Mouse (Mus musculus): ENCODE measurements around the gene Epha4. TPM values are rescaled to one million over a fixed set of nuclear protein-coding genes. Genes with fewer than 3 reads are reported as not detected.

Epha4 gene
- polyA plus RNA-seq, 1 experiment from 2014 or later, result 44.3 TPM

GRCm38 (mm10) chr1:77521640-77522539 lies 7.0 kb upstream of the Epha4 start:
- H3K27me3 ChIP-seq (ENCODE audit: low read depth, poor library complexity, severe bottlenecking), result peaks cover 17% of the 10 kb centered on the region
- peak overlapping the region; percentile 54 for H3K27ac ChIP-seq
- peaks cover 21% of the 10 kb centered on the region for H3K4me1 ChIP-seq
- H3K4me3 ChIP-seq, result peak overlapping the region; percentile 21
- no peak for DNase-seq (ENCODE audit: low spot score)
- H3K9me3 ChIP-seq (replicated peaks), result no peaks in the 10 kb centered on the region
- H3K36me3 ChIP-seq, result no peaks in the 10 kb centered on the region
- 32% methylated on average over 16 of the region's 17 CpGs for WGBS

- peaks cover 36% of the 10 kb centered on the region for H3K4me1 ChIP-seq
- WGBS, result 87% methylated on average over 3 of the region's 3 CpGs
- H3K9me3 ChIP-seq (replicated peaks), result no peaks in the 10 kb centered on the region
- H3K27ac ChIP-seq, result no peak overlapping the region
- H3K27me3 ChIP-seq (ENCODE audit: low read depth, poor library complexity, severe bottlenecking), result peaks cover 17% of the 10 kb centered on the region
- no peaks in the 10 kb centered on the region for H3K36me3 ChIP-seq
- no peak for DNase-seq (ENCODE audit: low spot score)
- no peak overlapping the region for H3K4me3 ChIP-seq
Observed at GRCm38 (mm10) chr1:77518715-77519114, 3.8 kb upstream of the Epha4 start.

DNA sequence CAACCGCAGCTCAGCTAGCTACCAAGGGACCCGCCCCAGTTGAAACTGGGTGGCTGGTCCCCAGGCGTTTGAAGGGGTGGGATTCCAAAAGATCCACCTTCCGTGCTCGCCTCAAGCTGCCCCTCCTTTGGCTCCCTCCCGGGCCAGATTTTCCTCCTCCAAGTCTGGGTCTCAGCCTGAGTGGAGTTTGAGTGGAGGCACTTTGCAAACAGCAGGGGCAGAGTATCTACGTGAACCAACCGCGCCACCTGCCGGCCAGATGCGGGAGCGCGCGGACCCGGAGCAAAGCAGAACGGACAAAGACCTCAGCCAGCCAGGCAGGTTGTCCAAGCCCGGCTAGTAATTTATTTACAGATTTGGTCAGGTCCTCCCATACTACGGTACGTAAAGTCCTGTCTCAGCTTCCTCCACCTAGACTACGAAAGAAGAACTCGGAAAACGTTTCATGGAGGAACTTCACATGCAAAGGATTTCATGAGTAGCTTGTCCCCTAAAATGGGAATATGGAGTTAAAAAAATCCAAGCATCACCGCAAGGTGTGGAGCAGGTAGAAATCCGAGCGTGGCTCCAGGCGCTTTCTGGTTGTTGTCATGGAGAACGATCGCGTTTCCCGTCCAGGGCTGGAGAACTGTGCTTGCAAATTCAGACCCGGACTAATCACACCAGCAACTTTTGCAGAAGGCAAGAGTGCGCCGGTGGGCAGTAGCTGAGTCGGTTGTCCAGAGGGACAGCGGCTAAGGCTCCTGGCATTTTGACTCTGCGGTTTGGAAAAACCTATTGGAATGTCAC lies 1.5 kb upstream of the Epha4 start:
- Histone ChIP-seq H3K4me1 (peaks cover 43% of the 10 kb centered on the region), H3K4me3 (peak overlapping the region; percentile 81), H3K9me3 (replicated peaks) (no peaks in the 10 kb centered on the region), H3K36me3 (no peaks in the 10 kb centered on the region), H3K27ac (peak overlapping the region; percentile 91), H3K27me3 (ENCODE audit: low read depth, poor library complexity, severe bottlenecking) (peaks cover 17% of the 10 kb centered on the region)
- WGBS, result 2% methylated on average over 36 of the region's 36 CpGs
- peak; percentile 97 for DNase-seq (ENCODE audit: low spot score)

DNA sequence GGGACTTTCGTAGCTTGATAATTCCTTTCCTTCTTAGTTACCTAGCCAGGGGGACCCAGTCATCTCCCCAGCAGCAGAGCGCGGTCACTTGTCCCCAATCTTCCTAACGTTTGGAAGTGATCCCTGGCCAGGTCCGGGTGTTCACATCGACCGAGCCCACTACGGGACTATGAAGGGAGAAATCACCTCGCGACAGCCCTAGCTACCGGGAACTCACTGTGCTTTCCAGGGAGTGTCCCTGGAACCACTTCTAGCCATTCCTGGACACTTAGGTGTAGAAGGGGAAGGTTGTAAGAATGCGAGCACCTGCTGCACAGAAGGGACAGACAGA lies 728 bp upstream of the Epha4 start:
- no peak for DNase-seq (ENCODE audit: low spot score)
- under 1% methylated on average over 12 of the region's 12 CpGs for WGBS
- Histone ChIP-seq H3K4me1 (peaks cover 45% of the 10 kb centered on the region), H3K9me3 (replicated peaks) (no peaks in the 10 kb centered on the region), H3K4me3 (peak overlapping the region; percentile 81), H3K36me3 (peaks cover 5% of the 10 kb centered on the region), H3K27me3 (ENCODE audit: low read depth, poor library complexity, severe bottlenecking) (peaks cover 17% of the 10 kb centered on the region), H3K27ac (peak overlapping the region; percentile 91)

- under 1% methylated on average over 45 of the region's 45 CpGs for WGBS
- peak; percentile 78 for DNase-seq (ENCODE audit: low spot score)
- H3K27me3 ChIP-seq (ENCODE audit: low read depth, poor library complexity, severe bottlenecking), result peaks cover 17% of the 10 kb centered on the region
- peaks cover 48% of the 10 kb centered on the region for H3K4me1 ChIP-seq
- peak overlapping the region; percentile 91 for H3K27ac ChIP-seq
- no peaks in the 10 kb centered on the region for H3K9me3 ChIP-seq (replicated peaks)
- H3K4me3 ChIP-seq, result peak overlapping the region; percentile 81
- H3K36me3 ChIP-seq, result peaks cover 16% of the 10 kb centered on the region
Observed at GRCm38 (mm10) chr1:77514325-77514962, 444 bp downstream of the Epha4 start.

DNA sequence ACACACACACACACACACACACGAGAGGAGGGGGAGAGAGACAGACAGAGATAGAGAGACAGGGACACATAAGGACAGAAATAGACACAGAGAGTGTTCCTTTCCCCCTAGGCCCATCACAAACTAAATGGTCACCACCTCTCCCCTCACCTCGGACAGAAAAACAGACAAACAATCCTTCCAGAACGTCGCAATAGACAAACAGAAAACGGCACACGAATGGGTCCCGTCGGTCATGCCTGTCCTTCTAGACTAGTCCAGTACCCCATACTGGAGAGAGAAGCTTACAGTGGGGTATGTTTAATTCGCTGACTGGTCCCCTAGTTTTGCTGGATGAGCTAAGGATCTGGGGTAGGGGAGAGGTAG lies 946 bp downstream of the Epha4 start:
- no peak for DNase-seq (ENCODE audit: low spot score)
- peaks cover 16% of the 10 kb centered on the region for H3K27me3 ChIP-seq (ENCODE audit: low read depth, poor library complexity, severe bottlenecking)
- WGBS, result 0% methylated on average over 9 of the region's 9 CpGs

GRCm38 (mm10) chr1:77513411-77513941 lies 1.4 kb downstream of the Epha4 start:
- Histone ChIP-seq H3K4me3 (peak overlapping the region; percentile 81), H3K36me3 (peaks cover 25% of the 10 kb centered on the region), H3K9me3 (replicated peaks) (no peaks in the 10 kb centered on the region), H3K4me1 (peaks cover 52% of the 10 kb centered on the region), H3K27me3 (ENCODE audit: low read depth, poor library complexity, severe bottlenecking) (peaks cover 11% of the 10 kb centered on the region), H3K27ac (peak overlapping the region; percentile 91)
- DNase-seq (ENCODE audit: low spot score), result peak; percentile 75
- 0% methylated on average over 27 of the region's 27 CpGs for WGBS

More for the DNA sequence above, 946 bp downstream of the Epha4 start:
- H3K4me3 ChIP-seq, result peak overlapping the region; percentile 81
- peaks cover 48% of the 10 kb centered on the region for H3K4me1 ChIP-seq
- H3K9me3 ChIP-seq (replicated peaks), result no peaks in the 10 kb centered on the region
- peak overlapping the region; percentile 91 for H3K27ac ChIP-seq
- H3K36me3 ChIP-seq, result peaks cover 21% of the 10 kb centered on the region

DNA sequence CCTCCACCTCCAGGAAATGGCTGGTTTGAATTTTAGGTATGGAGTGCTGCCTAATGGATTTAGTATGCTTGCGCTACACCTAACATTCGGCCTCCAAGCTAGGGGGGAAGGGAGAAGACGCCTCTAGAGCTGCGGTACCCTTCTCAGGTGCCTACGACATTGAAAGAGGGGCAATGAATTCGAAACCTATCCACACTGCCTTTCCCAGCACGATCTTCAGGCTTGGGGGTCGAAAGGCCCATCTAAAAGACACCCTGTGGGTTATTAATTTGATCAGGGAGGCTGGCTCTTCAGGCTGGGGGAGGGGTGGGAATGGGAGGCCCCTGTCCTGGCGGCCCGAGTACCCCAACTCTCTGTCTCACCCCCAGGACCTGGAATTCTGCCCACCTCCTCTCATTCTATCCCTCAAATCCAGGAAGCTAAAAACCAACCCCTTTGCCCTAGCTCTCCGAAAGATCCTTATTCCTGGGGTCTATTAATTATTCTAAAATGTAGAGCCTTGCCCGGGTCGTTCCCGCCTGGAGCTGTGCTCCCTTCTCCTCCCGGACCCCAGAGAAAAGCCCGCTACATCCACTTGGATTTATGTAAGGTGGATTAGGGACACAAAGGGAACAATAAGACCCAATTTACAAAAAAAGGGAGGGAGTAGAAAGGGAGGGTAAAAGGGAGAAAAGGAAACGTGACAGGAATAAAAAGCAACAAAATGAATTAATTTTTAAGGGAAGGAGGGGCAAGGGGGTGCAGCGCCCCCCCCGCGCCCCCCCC lies 2.3 kb downstream of the Epha4 start:
- peak overlapping the region; percentile 91 for H3K27ac ChIP-seq

GRCm38 (mm10) chr1:77512059-77512407 lies 2.9 kb downstream of the Epha4 start:
- H3K27me3 ChIP-seq (ENCODE audit: low read depth, poor library complexity, severe bottlenecking), result 0 out of 2 replicates have a peak, but pooled peaks cover under 1% of the 10 kb centered on the region
- 2% methylated on average over 4 of the region's 4 CpGs for WGBS
- DNase-seq (ENCODE audit: low spot score), result no peak
- H3K27ac ChIP-seq, result peak overlapping the region; percentile 91
- H3K9me3 ChIP-seq (replicated peaks), result no peaks in the 10 kb centered on the region
- peaks cover 61% of the 10 kb centered on the region for H3K4me1 ChIP-seq
- peaks cover 40% of the 10 kb centered on the region for H3K36me3 ChIP-seq
- peak overlapping the region; percentile 81 for H3K4me3 ChIP-seq

More for the DNA sequence above, 2.3 kb downstream of the Epha4 start:
- no peaks in the 10 kb centered on the region for H3K9me3 ChIP-seq (replicated peaks)
- H3K27me3 ChIP-seq (ENCODE audit: low read depth, poor library complexity, severe bottlenecking), result peaks cover 6% of the 10 kb centered on the region
- H3K4me1 ChIP-seq, result peaks cover 57% of the 10 kb centered on the region
- DNase-seq (ENCODE audit: low spot score), result peak; percentile 54
- H3K36me3 ChIP-seq, result peaks cover 34% of the 10 kb centered on the region
- 1% methylated on average over 20 of the region's 20 CpGs for WGBS
- peak overlapping the region; percentile 81 for H3K4me3 ChIP-seq

GRCm38 (mm10) chr1:77511372-77512058 lies 3.4 kb downstream of the Epha4 start:
- no peak for DNase-seq (ENCODE audit: low spot score)
- H3K36me3 ChIP-seq, result peaks cover 45% of the 10 kb centered on the region
- H3K4me3 ChIP-seq, result peak overlapping the region; percentile 81
- peaks cover 4% of the 10 kb centered on the region; the same call in 1 of the 2 replicates for H3K27me3 ChIP-seq (ENCODE audit: low read depth, poor library complexity, severe bottlenecking)
- WGBS, result 40% methylated on average over 10 of the region's 10 CpGs
- H3K9me3 ChIP-seq (replicated peaks), result no peaks in the 10 kb centered on the region
- peak overlapping the region; percentile 91; the same call in 1 of the 2 replicates for H3K27ac ChIP-seq
- peaks cover 59% of the 10 kb centered on the region for H3K4me1 ChIP-seq

DNA sequence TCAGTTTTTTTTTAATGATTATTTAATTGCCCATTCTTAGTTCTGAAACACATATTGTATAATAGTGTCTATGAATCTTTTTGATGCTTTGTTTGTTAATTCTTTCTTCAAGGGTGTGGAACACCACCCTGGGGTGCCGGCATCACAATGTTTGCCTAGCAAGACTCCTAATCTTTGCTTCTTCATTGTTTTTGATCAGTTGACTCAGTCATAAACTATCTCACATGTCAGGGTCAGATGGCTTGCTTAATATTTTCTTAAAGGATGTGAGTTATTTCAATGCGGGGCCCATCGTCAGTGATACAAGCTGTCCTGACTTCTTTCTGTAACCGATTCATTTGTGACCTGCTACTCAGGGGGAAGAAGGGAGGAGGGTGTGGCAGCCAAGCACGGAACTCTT lies 4.3 kb downstream of the Epha4 start:
- H3K4me3 ChIP-seq, result peak overlapping the region; percentile 81; the same call in 1 of the 2 replicates
- no peaks in the 10 kb centered on the region for H3K9me3 ChIP-seq (replicated peaks)
- H3K27me3 ChIP-seq (ENCODE audit: low read depth, poor library complexity, severe bottlenecking), result peaks cover 7% of the 10 kb centered on the region; the same call in 1 of the 2 replicates
- peaks cover 54% of the 10 kb centered on the region for H3K36me3 ChIP-seq
- 69% methylated on average over 5 of the region's 5 CpGs for WGBS
- H3K4me1 ChIP-seq, result peaks cover 62% of the 10 kb centered on the region
- DNase-seq (ENCODE audit: low spot score), result no peak
- no peak overlapping the region for H3K27ac ChIP-seq

Measured in limb, embryonic 10.5 days (tissue).